Mouse (Mus musculus) cerebellum, adult 2 months (tissue): Measurements from ENCODE around the gene Bex3.
A peak's percentile ranks its signal among the peaks of the same experiment; 100 is the strongest.

Source experiments
- CTCF ChIP-seq: fragments of 200-500 bp; IDR thresholded peaks from 2 replicates; pipeline ENCODE4 v1.5.1; 2011; ENCODE audit warnings: low read depth, mild to moderate bottlenecking, control low read depth, low read length, moderate library complexity, borderline replicate concordance; ENCODE audit not compliant: insufficient read depth
- POLR2A ChIP-seq: fragments of 200-500 bp; IDR thresholded peaks from 2 replicates; pipeline ENCODE4 v1.6.1; 2011; ENCODE audit warnings: low read length, control low read depth, borderline replicate concordance; ENCODE audit not compliant: insufficient read depth

GRCm38 (mm10) chrX:136244574-136245229 lies 25.4 kb upstream of the Bex3 start, which contains the start of gene Tceal9:
- TF ChIP-seq CTCF (no peak), POLR2A (peak; percentile 90)
